Mouse (Mus musculus): ENCODE data around the gene Ncam1. TPM values are rescaled to one million over a fixed set of nuclear protein-coding genes. Genes with fewer than 3 reads are reported as not detected.
A peak's percentile ranks its signal among the peaks of the same experiment; 100 is the strongest.

Ncam1 gene
- polyA plus RNA-seq, 1 experiment = 7.2 TPM

DNA sequence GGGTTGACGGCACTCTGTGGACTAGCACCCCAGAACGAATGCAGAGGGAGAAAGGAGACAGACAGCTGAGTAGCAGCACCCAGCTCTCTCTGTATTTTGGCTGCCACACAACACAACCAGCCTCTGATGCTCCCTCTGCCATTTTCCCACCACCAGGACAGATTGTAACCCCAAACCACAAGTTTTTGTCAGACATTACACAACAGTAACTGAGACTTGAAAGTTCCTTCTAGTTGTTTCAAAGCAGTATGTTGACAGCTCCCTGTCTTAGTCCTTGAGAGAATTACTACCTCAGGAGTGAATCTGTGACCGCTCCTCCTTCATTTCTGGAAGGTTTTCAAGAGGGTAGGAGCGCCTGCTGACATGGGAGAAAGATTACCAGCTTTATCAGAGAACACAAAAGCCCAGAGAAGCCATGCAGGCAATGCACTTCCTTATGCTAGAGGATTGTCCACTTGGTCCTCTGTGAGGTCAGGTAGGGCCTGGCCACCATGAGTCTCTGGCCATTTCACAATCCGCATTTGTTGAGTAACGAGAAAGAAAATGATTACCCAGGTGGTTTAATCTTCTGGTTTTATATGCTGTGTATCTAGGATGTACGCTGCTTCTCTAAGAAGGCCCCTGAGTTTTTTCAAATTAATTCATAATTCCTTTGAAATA, 64.2 kb downstream of the Ncam1 start:
- H3K4me3 ChIP-seq (ENCODE audit: low read depth, low read length) = no peak overlapping the region
- H3K9ac ChIP-seq (ENCODE audit: low read depth, poor library complexity, severe bottlenecking) = no peak overlapping the region
- no peaks in the 10 kb centered on the region for H3K27me3 ChIP-seq (ENCODE audit: control insufficient read depth, insufficient read depth, low read length, poor library complexity, severe bottlenecking)
- TF ChIP-seq CTCF (IDR thresholded peaks at IDR 0.05; ENCODE audit: low read depth, low read length) (no peak), POLR2A (IDR thresholded peaks at IDR 0.05; ENCODE audit: insufficient read depth, low read length) (no peak), EP300 (IDR thresholded peaks at IDR 0.05; ENCODE audit: insufficient read depth, low read depth, low read length) (no peak)
- H3K4me1 ChIP-seq (ENCODE audit: control insufficient read depth, insufficient read depth, low read length) = peaks cover 2% of the 10 kb centered on the region
- H3K9me3 ChIP-seq (replicated peaks; ENCODE audit: control insufficient read depth, insufficient read depth, low read length, poor library complexity, severe bottlenecking) = no peaks in the 10 kb centered on the region
- H3K36me3 ChIP-seq (ENCODE audit: control insufficient read depth, insufficient read depth, low read length, poor library complexity, severe bottlenecking) = no peaks in the 10 kb centered on the region
- no peak overlapping the region for H3K27ac ChIP-seq (ENCODE audit: insufficient read depth, low read length)

GRCm38 (mm10) chr9:49733726-49734125, 65.0 kb downstream of the Ncam1 start:
- TF ChIP-seq EP300 (IDR thresholded peaks at IDR 0.05; ENCODE audit: insufficient read depth, low read depth, low read length) (no peak), CTCF (IDR thresholded peaks at IDR 0.05; ENCODE audit: low read depth, low read length) (no peak), POLR2A (IDR thresholded peaks at IDR 0.05; ENCODE audit: insufficient read depth, low read length) (no peak)
- H3K36me3 ChIP-seq (ENCODE audit: control insufficient read depth, insufficient read depth, low read length, poor library complexity, severe bottlenecking) = no peaks in the 10 kb centered on the region
- H3K4me1 ChIP-seq (ENCODE audit: control insufficient read depth, insufficient read depth, low read length) = peaks cover 4% of the 10 kb centered on the region
- H3K27me3 ChIP-seq (ENCODE audit: control insufficient read depth, insufficient read depth, low read length, poor library complexity, severe bottlenecking) = no peaks in the 10 kb centered on the region
- no peak overlapping the region for H3K9ac ChIP-seq (ENCODE audit: low read depth, poor library complexity, severe bottlenecking)
- H3K4me3 ChIP-seq (ENCODE audit: low read depth, low read length) = no peak overlapping the region
- H3K9me3 ChIP-seq (replicated peaks; ENCODE audit: control insufficient read depth, insufficient read depth, low read length, poor library complexity, severe bottlenecking) = no peaks in the 10 kb centered on the region
- no peak overlapping the region for H3K27ac ChIP-seq (ENCODE audit: insufficient read depth, low read length)

- TF ChIP-seq EP300 (IDR thresholded peaks at IDR 0.05; ENCODE audit: insufficient read depth, low read depth, low read length) (peak; percentile 91), POLR2A (IDR thresholded peaks at IDR 0.05; ENCODE audit: insufficient read depth, low read length) (no peak), CTCF (IDR thresholded peaks at IDR 0.05; ENCODE audit: low read depth, low read length) (no peak)
- Histone ChIP-seq H3K4me1 (ENCODE audit: control insufficient read depth, insufficient read depth, low read length) (peaks cover 4% of the 10 kb centered on the region), H3K27me3 (ENCODE audit: control insufficient read depth, insufficient read depth, low read length, poor library complexity, severe bottlenecking) (no peaks in the 10 kb centered on the region), H3K9me3 (replicated peaks; ENCODE audit: control insufficient read depth, insufficient read depth, low read length, poor library complexity, severe bottlenecking) (no peaks in the 10 kb centered on the region), H3K27ac (ENCODE audit: insufficient read depth, low read length) (peak overlapping the region; percentile 78), H3K4me3 (ENCODE audit: low read depth, low read length) (no peak overlapping the region), H3K36me3 (ENCODE audit: control insufficient read depth, insufficient read depth, low read length, poor library complexity, severe bottlenecking) (no peaks in the 10 kb centered on the region), H3K9ac (ENCODE audit: low read depth, poor library complexity, severe bottlenecking) (no peak overlapping the region)
Measured at GRCm38 (mm10) chr9:49729479-49729878, 69.2 kb downstream of the Ncam1 start.

DNA sequence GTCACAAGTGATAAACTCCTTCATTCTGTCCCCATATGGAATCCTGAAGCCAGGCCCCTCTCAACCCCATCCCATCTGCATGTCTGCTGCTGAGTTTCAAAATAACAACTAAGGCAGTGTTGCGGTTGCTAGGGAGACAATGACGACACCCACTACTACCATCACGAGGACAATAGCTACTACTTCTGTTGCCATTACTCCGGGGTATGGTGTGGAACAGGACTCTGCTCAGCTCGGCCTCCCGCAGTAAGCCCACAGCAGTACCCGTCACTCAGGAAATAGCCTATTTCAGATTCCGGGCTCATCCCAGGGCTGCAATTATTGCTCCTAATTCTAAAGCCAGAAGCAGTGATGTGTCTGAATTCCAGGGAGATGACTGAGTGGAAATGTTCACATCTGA, 70.5 kb downstream of the Ncam1 start:
- H3K36me3 ChIP-seq (ENCODE audit: control insufficient read depth, insufficient read depth, low read length, poor library complexity, severe bottlenecking) = no peaks in the 10 kb centered on the region
- no peaks in the 10 kb centered on the region for H3K27me3 ChIP-seq (ENCODE audit: control insufficient read depth, insufficient read depth, low read length, poor library complexity, severe bottlenecking)
- peaks cover 4% of the 10 kb centered on the region for H3K4me1 ChIP-seq (ENCODE audit: control insufficient read depth, insufficient read depth, low read length)
- H3K9me3 ChIP-seq (replicated peaks; ENCODE audit: control insufficient read depth, insufficient read depth, low read length, poor library complexity, severe bottlenecking) = no peaks in the 10 kb centered on the region
- H3K4me3 ChIP-seq (ENCODE audit: low read depth, low read length) = no peak overlapping the region
- TF ChIP-seq CTCF (IDR thresholded peaks at IDR 0.05; ENCODE audit: low read depth, low read length) (no peak), EP300 (IDR thresholded peaks at IDR 0.05; ENCODE audit: insufficient read depth, low read depth, low read length) (no peak), POLR2A (IDR thresholded peaks at IDR 0.05; ENCODE audit: insufficient read depth, low read length) (no peak)
- H3K27ac ChIP-seq (ENCODE audit: insufficient read depth, low read length) = no peak overlapping the region; the same call in 1 of the 2 replicates
- no peak overlapping the region for H3K9ac ChIP-seq (ENCODE audit: low read depth, poor library complexity, severe bottlenecking)

- TF ChIP-seq EP300 (IDR thresholded peaks at IDR 0.05; ENCODE audit: insufficient read depth, low read depth, low read length) (no peak), POLR2A (IDR thresholded peaks at IDR 0.05; ENCODE audit: insufficient read depth, low read length) (no peak), CTCF (IDR thresholded peaks at IDR 0.05; ENCODE audit: low read depth, low read length) (no peak)
- no peak overlapping the region for H3K4me3 ChIP-seq (ENCODE audit: low read depth, low read length)
- no peak overlapping the region for H3K27ac ChIP-seq (ENCODE audit: insufficient read depth, low read length)
- H3K4me1 ChIP-seq (ENCODE audit: control insufficient read depth, insufficient read depth, low read length) = no peaks in the 10 kb centered on the region
- H3K9me3 ChIP-seq (replicated peaks; ENCODE audit: control insufficient read depth, insufficient read depth, low read length, poor library complexity, severe bottlenecking) = no peaks in the 10 kb centered on the region
- no peak overlapping the region for H3K9ac ChIP-seq (ENCODE audit: low read depth, poor library complexity, severe bottlenecking)
- no peaks in the 10 kb centered on the region for H3K36me3 ChIP-seq (ENCODE audit: control insufficient read depth, insufficient read depth, low read length, poor library complexity, severe bottlenecking)
- no peaks in the 10 kb centered on the region for H3K27me3 ChIP-seq (ENCODE audit: control insufficient read depth, insufficient read depth, low read length, poor library complexity, severe bottlenecking)
Measured at GRCm38 (mm10) chr9:49722765-49723164, 76.0 kb downstream of the Ncam1 start.

GRCm38 (mm10) chr9:49715121-49715520, 83.6 kb downstream of the Ncam1 start:
- TF ChIP-seq CTCF (IDR thresholded peaks at IDR 0.05; ENCODE audit: low read depth, low read length) (peak; percentile 53), EP300 (IDR thresholded peaks at IDR 0.05; ENCODE audit: insufficient read depth, low read depth, low read length) (0 out of 2 replicates have a peak, but pooled peaks have one; percentile 44), POLR2A (IDR thresholded peaks at IDR 0.05; ENCODE audit: insufficient read depth, low read length) (no peak)
- Histone ChIP-seq H3K4me3 (ENCODE audit: low read depth, low read length) (no peak overlapping the region), H3K27me3 (ENCODE audit: control insufficient read depth, insufficient read depth, low read length, poor library complexity, severe bottlenecking) (no peaks in the 10 kb centered on the region)

More at GRCm38 (mm10) chr9:49715121-49715520, 83.6 kb downstream of the Ncam1 start:
- no peaks in the 10 kb centered on the region for H3K9me3 ChIP-seq (replicated peaks; ENCODE audit: control insufficient read depth, insufficient read depth, low read length, poor library complexity, severe bottlenecking)
- no peaks in the 10 kb centered on the region for H3K4me1 ChIP-seq (ENCODE audit: control insufficient read depth, insufficient read depth, low read length)
- no peak overlapping the region for H3K27ac ChIP-seq (ENCODE audit: insufficient read depth, low read length)
- no peaks in the 10 kb centered on the region for H3K36me3 ChIP-seq (ENCODE audit: control insufficient read depth, insufficient read depth, low read length, poor library complexity, severe bottlenecking)
- H3K9ac ChIP-seq (ENCODE audit: low read depth, poor library complexity, severe bottlenecking) = no peak overlapping the region
